Mouse (Mus musculus) heart, embryonic 12.5 days (tissue): ENCODE results near the gene Aaed1. TPM values are rescaled to one million over a fixed set of nuclear protein-coding genes. Genes with fewer than 3 reads are reported as not detected.
"Not testable (repeated sequence)": the region's sequence is repeated elsewhere in the genome, so short reads cannot be mapped to it uniquely, and the experiment has no call there.

ENCODE experiments used
- ATAC-seq: fragments of 200-750 bp; cut with Nextera tagmentation; 2 replicates; pipeline ENCODE4 v1.8.0; 2017; ENCODE audit warnings: moderate TSS enrichment, moderate library complexity; ENCODE audit not compliant: insufficient number of reproducible peaks, low FRiP score
- H3K27ac ChIP-seq: fragments of 300-500 bp; sonication (generic); 2 replicates; pipeline ENCODE4 v1.5.1; 2016; ENCODE audit warnings: mild to moderate bottlenecking, moderate library complexity; ENCODE audit not compliant: poor library complexity, severe bottlenecking
- H3K27me3 ChIP-seq: fragments of 300-500 bp; sonication (generic); replicated peaks from 2 replicates; pipeline ENCODE4 v1.6.1; 2016; ENCODE audit warnings: mild to moderate bottlenecking, moderate library complexity
- H3K36me3 ChIP-seq: fragments of 300-500 bp; sonication (generic); 2 replicates; pipeline ENCODE4 v1.6.1; 2016; ENCODE audit warnings: mild to moderate bottlenecking, moderate library complexity
- H3K4me1 ChIP-seq: fragments of 300-500 bp; sonication (generic); replicated peaks from 2 replicates; pipeline ENCODE4 v1.6.1; 2016; ENCODE audit warnings: mild to moderate bottlenecking
- H3K4me2 ChIP-seq: fragments of 300-500 bp; sonication (generic); 2 replicates; pipeline ENCODE4 v1.6.1; 2016; ENCODE audit warnings: mild to moderate bottlenecking, moderate library complexity
- H3K4me3 ChIP-seq: fragments of 300-500 bp; sonication (generic); 2 replicates; pipeline ENCODE4 v1.5.1; 2016; ENCODE audit warnings: mild to moderate bottlenecking
- H3K9ac ChIP-seq: fragments of 300-500 bp; sonication (generic); 2 replicates; pipeline ENCODE4 v1.6.1; 2016; ENCODE audit warnings: mild to moderate bottlenecking, moderate library complexity
- H3K9me3 ChIP-seq: fragments of 300-500 bp; sonication (generic); replicated peaks from 2 replicates; pipeline ENCODE4 v1.6.1; 2016; ENCODE audit warnings: mild to moderate bottlenecking, moderate library complexity
- WGBS: fragments of 180-500 bp; shearing (Covaris S2); methylation state at CpG from one replicate; pipeline ENCODE4 v1.1.7; 2016; 5-methylcytosine and 5-hydroxymethylcytosine counted together
- polyA plus RNA-seq: library from polyadenylated mRNA; unstranded; fragments of >200 nt; fragmentation: Nextera tagmentation; extraction: Ambion mirVana; gene quantifications from 2 replicates; pipeline ENCODE4 v1.2.1, GENCODE M21; 2016

Gene Aaed1
- polyA plus RNA-seq, 1 experiment from 2014 or later = 89.0 TPM

DNA sequence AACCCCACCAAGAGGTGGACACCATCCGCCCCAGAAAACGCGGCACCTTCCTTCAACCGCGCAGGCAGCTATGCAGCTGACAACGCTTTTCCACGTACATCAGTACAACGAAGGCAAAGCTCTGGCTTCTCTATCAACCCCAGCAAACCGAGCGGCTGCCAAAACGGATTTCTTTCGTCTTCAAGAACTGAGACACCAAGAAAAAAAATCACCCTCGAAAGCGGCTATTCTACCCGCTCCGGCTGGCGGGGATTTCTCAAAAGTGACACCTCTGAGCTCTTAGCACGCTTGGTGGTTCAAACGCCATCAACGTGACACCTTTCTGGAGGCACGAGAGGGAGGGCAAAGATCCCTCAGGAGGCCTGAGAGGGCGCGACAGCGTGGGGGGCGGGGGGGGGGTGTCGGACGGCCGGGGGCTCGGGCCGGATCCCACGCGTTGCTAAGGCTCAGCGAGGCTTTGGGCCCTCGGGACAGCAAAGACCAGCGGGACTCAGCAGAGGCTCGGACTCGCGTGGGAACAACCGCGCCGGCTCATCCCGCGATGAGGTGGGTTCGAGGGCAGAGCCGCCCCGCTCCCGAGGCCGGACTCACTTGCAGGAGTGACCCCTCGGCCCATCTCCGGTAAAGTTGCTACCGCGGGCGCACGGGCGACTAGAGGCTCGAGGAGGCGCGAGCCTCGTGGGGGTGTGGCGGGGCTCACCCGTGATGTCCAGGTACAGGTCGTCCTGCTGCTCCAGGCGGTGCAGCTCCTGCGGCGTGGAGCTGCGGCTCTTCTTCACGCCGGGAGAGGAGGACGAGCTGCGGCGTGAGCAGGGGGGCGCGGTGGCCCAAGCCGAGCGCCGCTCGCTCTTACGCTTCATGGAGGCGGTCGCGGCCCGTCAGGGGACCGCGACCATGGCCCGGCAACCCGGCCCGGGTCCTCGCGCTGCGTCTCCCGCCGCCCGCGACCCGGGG is 38.3 kb downstream of the Aaed1 start:
- ATAC-seq = peak; percentile 49
- Histone ChIP-seq H3K4me3 (peak overlapping the region; percentile 67), H3K36me3 (no peaks in the 10 kb centered on the region), H3K9ac (peak overlapping the region; percentile 83), H3K27me3 (0 out of 2 replicates have a peak, but pooled peaks cover 3% of the 10 kb centered on the region), H3K27ac (no peak overlapping the region), H3K9me3 (no peaks in the 10 kb centered on the region), H3K4me2 (peak overlapping the region; percentile 96), H3K4me1 (peaks cover 8% of the 10 kb centered on the region; the same call in 1 of the 2 replicates)
- under 1% methylated on average over 94 of the region's 95 CpGs for WGBS

- Histone ChIP-seq H3K9me3 (no peaks in the 10 kb centered on the region), H3K4me1 (peaks cover 8% of the 10 kb centered on the region; the same call in 1 of the 2 replicates), H3K36me3 (no peaks in the 10 kb centered on the region), H3K9ac (no peak overlapping the region), H3K27ac (no peak overlapping the region), H3K27me3 (0 out of 2 replicates have a peak, but pooled peaks cover 3% of the 10 kb centered on the region), H3K4me3 (no peak overlapping the region), H3K4me2 (peak overlapping the region; percentile 96; the same call in 1 of the 2 replicates)
- no peak for ATAC-seq
- 50% methylated on average over 8 of the region's 8 CpGs for WGBS
These were observed 39.2 kb downstream of the Aaed1 start for GRCm38 (mm10) chr13:64273352-64273751.

- H3K9me3 ChIP-seq = no peaks in the 10 kb centered on the region
- 0 out of 2 replicates have a peak, but pooled peaks cover 3% of the 10 kb centered on the region for H3K27me3 ChIP-seq
- no peak overlapping the region for H3K4me2 ChIP-seq
- H3K9ac ChIP-seq = no peak overlapping the region
- 72% methylated on average over 4 of the region's 4 CpGs for WGBS
- peaks cover 13% of the 10 kb centered on the region for H3K4me1 ChIP-seq
- no peak overlapping the region for H3K4me3 ChIP-seq
- ATAC-seq = no peak
- no peaks in the 10 kb centered on the region for H3K36me3 ChIP-seq
- H3K27ac ChIP-seq = no peak overlapping the region
These were observed 44.1 kb downstream of the Aaed1 start for GRCm38 (mm10) chr13:64268384-64268783.

- Histone ChIP-seq H3K27ac (no peak overlapping the region; the same call in 1 of the 2 replicates), H3K9ac (peak overlapping the region; percentile 33; the same call in 1 of the 2 replicates), H3K4me2 (peak overlapping the region; percentile 45), H3K4me3 (no peak overlapping the region), H3K4me1 (peaks cover 13% of the 10 kb centered on the region), H3K36me3 (no peaks in the 10 kb centered on the region), H3K27me3 (no peaks in the 10 kb centered on the region), H3K9me3 (no peaks in the 10 kb centered on the region)
- 0 out of 2 replicates have a peak, but pooled peaks have one; percentile 63 for ATAC-seq
- 21% methylated on average over 9 of the region's 9 CpGs for WGBS
These were observed 45.4 kb downstream of the Aaed1 start for GRCm38 (mm10) chr13:64267151-64267550.

GRCm38 (mm10) chr13:64264586-64264985 is 47.9 kb downstream of the Aaed1 start:
- WGBS = 87% methylated on average over 6 of the region's 6 CpGs
- no peak overlapping the region for H3K9ac ChIP-seq
- peaks cover 13% of the 10 kb centered on the region for H3K4me1 ChIP-seq
- no peaks in the 10 kb centered on the region for H3K27me3 ChIP-seq
- H3K9me3 ChIP-seq = no peaks in the 10 kb centered on the region
- no peak overlapping the region for H3K4me2 ChIP-seq
- peaks cover 5% of the 10 kb centered on the region; the same call in 1 of the 2 replicates for H3K36me3 ChIP-seq
- no peak overlapping the region for H3K27ac ChIP-seq
- no peak overlapping the region for H3K4me3 ChIP-seq
- no peak for ATAC-seq

GRCm38 (mm10) chr13:64259903-64260302 is 52.6 kb downstream of the Aaed1 start:
- H3K27ac ChIP-seq = no peak overlapping the region
- ATAC-seq = no peak
- H3K36me3 ChIP-seq = peaks cover 5% of the 10 kb centered on the region; the same call in 1 of the 2 replicates
- 0 out of 2 replicates have a peak, but pooled peaks cover 12% of the 10 kb centered on the region for H3K4me1 ChIP-seq
- no peak overlapping the region for H3K9ac ChIP-seq
- no peak overlapping the region for H3K4me2 ChIP-seq
- no peaks in the 10 kb centered on the region for H3K9me3 ChIP-seq
- H3K27me3 ChIP-seq = no peaks in the 10 kb centered on the region
- H3K4me3 ChIP-seq = no peak overlapping the region
- WGBS = 87% methylated on average over 7 of the region's 7 CpGs

- Histone ChIP-seq H3K27ac (no peak overlapping the region), H3K9ac (no peak overlapping the region), H3K27me3 (no peaks in the 10 kb centered on the region), H3K36me3 (peaks cover 5% of the 10 kb centered on the region; the same call in 1 of the 2 replicates), H3K9me3 (no peaks in the 10 kb centered on the region), H3K4me1 (0 out of 2 replicates have a peak, but pooled peaks cover 16% of the 10 kb centered on the region), H3K4me2 (no peak overlapping the region), H3K4me3 (no peak overlapping the region)
- no peak for ATAC-seq
- WGBS = 84% methylated on average over 4 of the region's 4 CpGs
These were observed 54.0 kb downstream of the Aaed1 start for GRCm38 (mm10) chr13:64258516-64258821.

DNA sequence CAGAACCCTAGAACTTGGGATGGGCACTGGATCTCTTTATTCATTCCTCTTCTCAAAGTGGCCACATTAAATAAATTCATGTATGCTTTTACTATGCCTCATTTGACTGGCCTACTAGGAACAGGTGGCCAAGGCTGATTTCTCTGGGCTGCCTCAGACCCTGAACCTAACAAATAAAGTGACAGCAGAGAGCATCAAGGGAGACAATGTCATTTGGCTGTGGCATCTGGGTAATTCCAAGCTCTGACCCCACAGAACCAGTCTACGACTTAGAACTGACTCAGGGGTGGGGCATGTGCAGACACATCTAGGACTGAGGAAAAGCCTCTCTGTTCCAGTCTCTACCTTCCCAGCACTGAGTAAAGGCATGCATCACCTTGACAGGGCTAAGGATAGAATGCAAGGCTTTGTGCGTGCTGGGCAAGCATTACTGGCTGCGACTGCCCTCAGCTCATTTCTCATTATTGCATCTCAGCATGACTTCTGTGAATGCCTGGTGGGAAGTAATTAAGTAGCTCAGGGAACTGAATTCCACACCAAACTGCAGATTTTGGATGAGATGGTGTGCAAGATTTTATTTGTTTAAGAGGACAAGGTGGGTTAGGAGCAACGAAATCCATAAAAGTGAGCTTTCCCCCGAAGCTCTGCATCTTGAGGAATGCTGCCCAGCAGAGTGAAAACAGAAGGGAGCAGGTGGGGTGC is 54.5 kb downstream of the Aaed1 start:
- H3K9ac ChIP-seq = no peak overlapping the region
- 51% methylated on average over 5 of the region's 5 CpGs for WGBS
- ATAC-seq = no peak
- no peak overlapping the region for H3K4me2 ChIP-seq
- H3K27me3 ChIP-seq = no peaks in the 10 kb centered on the region
- H3K36me3 ChIP-seq = peaks cover 5% of the 10 kb centered on the region; the same call in 1 of the 2 replicates
- no peaks in the 10 kb centered on the region for H3K9me3 ChIP-seq
- 0 out of 2 replicates have a peak, but pooled peaks cover 18% of the 10 kb centered on the region for H3K4me1 ChIP-seq
- H3K27ac ChIP-seq = no peak overlapping the region
- no peak overlapping the region for H3K4me3 ChIP-seq

GRCm38 (mm10) chr13:64257010-64257813 is 55.3 kb downstream of the Aaed1 start:
- 68% methylated on average over 12 of the region's 12 CpGs for WGBS
- no peak overlapping the region for H3K4me2 ChIP-seq
- H3K27ac ChIP-seq = no peak overlapping the region
- H3K9ac ChIP-seq = no peak overlapping the region
- peaks cover 18% of the 10 kb centered on the region; the same call in 1 of the 2 replicates for H3K4me1 ChIP-seq
- H3K9me3 ChIP-seq = no peaks in the 10 kb centered on the region
- peaks cover 5% of the 10 kb centered on the region; the same call in 1 of the 2 replicates for H3K36me3 ChIP-seq
- H3K27me3 ChIP-seq = no peaks in the 10 kb centered on the region
- no peak overlapping the region for H3K4me3 ChIP-seq
- ATAC-seq = no peak

GRCm38 (mm10) chr13:64254185-64254584 is 58.3 kb downstream of the Aaed1 start:
- H3K4me3 ChIP-seq, ATAC-seq: not testable (repeated sequence)
- WGBS = 73% methylated on average over 11 of the region's 11 CpGs

More at GRCm38 (mm10) chr13:64254185-64254584, 58.3 kb downstream of the Aaed1 start:
- H3K27me3 ChIP-seq, H3K4me2 ChIP-seq, H3K9ac ChIP-seq, H3K9me3 ChIP-seq, H3K36me3 ChIP-seq, H3K27ac ChIP-seq: not testable (repeated sequence)
- H3K4me1 ChIP-seq = peaks cover 33% of the 10 kb centered on the region
